Mouse (Mus musculus): Measurements from ENCODE around the gene Gm5286. TPM values are rescaled to one million over a fixed set of nuclear protein-coding genes. Genes with fewer than 3 reads are reported as not detected.

Gene Gm5286
- not detected in 2 replicates for polyA plus RNA-seq (2021; fragmentation: Nextera tagmentation)
- long read RNA-seq, experiment 1, result 0 reads
- long read RNA-seq, experiment 2, result 0 reads

GRCm38 (mm10) chr3:94196414-94196813 lies at the start of gene Gm5286:
Gene Gm5286, plus strand, starts transcription at chr3:94196714.

GRCm38 (mm10) chr3:94178093-94178492 lies 18.4 kb upstream of the Gm5286 start, which contains the start of gene Gm10696:
Gene Gm10696, minus strand, starts transcription at chr3:94178193.

Other genes with a start within 250 kb of the Gm5286 start
- not detected in 2 replicates for gene Tdpoz5, start 235.4 kb upstream of the Gm5286 start, polyA plus RNA-seq (2021; fragmentation: Nextera tagmentation)
- not detected in 2 replicates for gene Gm9125, start 141.8 kb upstream of the Gm5286 start, polyA plus RNA-seq (2021; fragmentation: Nextera tagmentation)
- not detected in 2 replicates for gene Gm10697, start 124.1 kb upstream of the Gm5286 start, polyA plus RNA-seq (2021; fragmentation: Nextera tagmentation)
- gene Gm10696, start 18.5 kb upstream of the Gm5286 start, polyA plus RNA-seq (2021; fragmentation: Nextera tagmentation), result not detected in 2 replicates
- not detected in 2 replicates for gene Gm4778, start 67.3 kb downstream of the Gm5286 start, polyA plus RNA-seq (2021; fragmentation: Nextera tagmentation)
- gene Them4, start 113.4 kb downstream of the Gm5286 start, polyA plus RNA-seq (2021; fragmentation: Nextera tagmentation), result 28.1 and 31.6 TPM in 2 replicates
- gene Them5, start 145.4 kb downstream of the Gm5286 start, polyA plus RNA-seq (2021; fragmentation: Nextera tagmentation), result 0.11 and 0.19 TPM in 2 replicates
- 0.10 and 0.18 TPM in 2 replicates for gene C2cd4d, start 165.7 kb downstream of the Gm5286 start, polyA plus RNA-seq (2021; fragmentation: Nextera tagmentation)
- 3.0 and 3.4 TPM in 2 replicates for gene Rorc, start 176.1 kb downstream of the Gm5286 start, polyA plus RNA-seq (2021; fragmentation: Nextera tagmentation)
- 0.33 and 0.48 TPM in 2 replicates for gene Lingo4, start 201.8 kb downstream of the Gm5286 start, polyA plus RNA-seq (2021; fragmentation: Nextera tagmentation)
- gene Tdrkh, start 216.6 kb downstream of the Gm5286 start, polyA plus RNA-seq (2021; fragmentation: Nextera tagmentation), result 19.0 and 20.4 TPM in 2 replicates
- gene Mrpl9, start 246.6 kb downstream of the Gm5286 start, polyA plus RNA-seq (2021; fragmentation: Nextera tagmentation), result 52.0 and 53.6 TPM in 2 replicates
- gene Oaz3, start 247.2 kb downstream of the Gm5286 start, polyA plus RNA-seq (2021; fragmentation: Nextera tagmentation), result 0.15 and 0.30 TPM in 2 replicates